Mouse (Mus musculus) midbrain, embryonic 11.5 days (tissue): ENCODE measurements around the gene B3gat2. TPM values are rescaled to one million over a fixed set of nuclear protein-coding genes. Genes with fewer than 3 reads are reported as not detected.
A peak's percentile ranks its signal among the peaks of the same experiment; 100 is the strongest.

Experiments
- ATAC-seq: fragments of 200-750 bp; cut with Nextera tagmentation; 2 replicates; pipeline ENCODE4 v1.8.0; 2017; ENCODE audit warnings: moderate TSS enrichment, moderate library complexity; ENCODE audit not compliant: low FRiP score
- DNase-seq: peaks from one replicate; pipeline ENCODE4 v3.0.0; 2015; ENCODE audit warnings: low spot score; ENCODE audit errors: missing footprints
- H3K27ac ChIP-seq: fragments of 300-500 bp; sonication (generic); 2 replicates; pipeline ENCODE4 v1.5.1; 2014; ENCODE audit warnings: low read depth, low read length
- H3K27me3 ChIP-seq: fragments of 300-500 bp; sonication (generic); 2 replicates; pipeline ENCODE4 v1.6.1; 2014; ENCODE audit warnings: mild to moderate bottlenecking, low read length, moderate library complexity, mixed read lengths; ENCODE audit not compliant: control insufficient read depth, insufficient read depth
- H3K36me3 ChIP-seq: fragments of 300-500 bp; sonication (generic); 2 replicates; pipeline ENCODE4 v1.6.1; 2014; ENCODE audit warnings: mild to moderate bottlenecking, low read length, moderate library complexity, mixed read lengths; ENCODE audit not compliant: control insufficient read depth, insufficient read depth
- H3K4me1 ChIP-seq: fragments of 300-500 bp; sonication (generic); 2 replicates; pipeline ENCODE4 v1.6.1; 2014; ENCODE audit warnings: low read length; ENCODE audit not compliant: control insufficient read depth, insufficient read depth
- H3K4me2 ChIP-seq: fragments of 300-500 bp; sonication (generic); 2 replicates; pipeline ENCODE4 v1.6.1; 2014; ENCODE audit warnings: mild to moderate bottlenecking, moderate library complexity
- H3K4me3 ChIP-seq: fragments of 300-500 bp; sonication (generic); 2 replicates; pipeline ENCODE4 v1.5.1; 2014; ENCODE audit warnings: low read depth, low read length
- H3K9ac ChIP-seq: fragments of 300-500 bp; sonication (generic); 2 replicates; pipeline ENCODE4 v1.6.1; 2014; ENCODE audit warnings: low read length
- H3K9me3 ChIP-seq: fragments of 300-500 bp; sonication (generic); 2 replicates; pipeline ENCODE4 v1.6.1; 2016; ENCODE audit warnings: low read length; ENCODE audit not compliant: control insufficient read depth
- WGBS: fragments of 180-500 bp; shearing (Covaris S2); extraction: QIAGEN DNeasy Blood & Tissue Kit; methylation state at CpG from one replicate; pipeline ENCODE4 v1.1.7; 2014; 5-methylcytosine and 5-hydroxymethylcytosine counted together
- polyA plus RNA-seq: library from polyadenylated mRNA; unstranded; fragments of >200 nt; fragmentation: Nextera tagmentation; extraction: Ambion mirVana; gene quantifications from 2 replicates; pipeline ENCODE4 v1.2.1, GENCODE M21; 2014

The B3gat2 gene
- polyA plus RNA-seq, 1 experiment from 2014 or later, result 1.8 TPM

- ATAC-seq, result no peak
- H3K27ac ChIP-seq, result no peak overlapping the region
- no peaks in the 10 kb centered on the region for H3K4me1 ChIP-seq
- H3K27me3 ChIP-seq, result peaks cover 1% of the 10 kb centered on the region; the same call in 1 of the 2 replicates
- no peaks in the 10 kb centered on the region for H3K9me3 ChIP-seq
- no peaks in the 10 kb centered on the region for H3K36me3 ChIP-seq
- WGBS, result 86% methylated on average over 1 of the region's 1 CpGs
- no peak for DNase-seq
- no peak overlapping the region for H3K4me2 ChIP-seq
- H3K9ac ChIP-seq, result no peak overlapping the region
- no peak overlapping the region for H3K4me3 ChIP-seq
Observed at GRCm38 (mm10) chr1:23754967-23755366, 6.6 kb upstream of the B3gat2 start.

GRCm38 (mm10) chr1:23762136-23762687 lies 659 bp downstream of the B3gat2 start:
- ATAC-seq, result peak; percentile 55
- Histone ChIP-seq H3K9me3 (no peaks in the 10 kb centered on the region), H3K27ac (no peak overlapping the region), H3K4me1 (0 out of 2 replicates have a peak, but pooled peaks cover 4% of the 10 kb centered on the region), H3K4me3 (peak overlapping the region; percentile 61), H3K27me3 (peaks cover 26% of the 10 kb centered on the region), H3K36me3 (no peaks in the 10 kb centered on the region), H3K9ac (peak overlapping the region; percentile 62), H3K4me2 (peak overlapping the region; percentile 96)
- peak; percentile 97 for DNase-seq
- under 1% methylated on average over 45 of the region's 45 CpGs for WGBS

GRCm38 (mm10) chr1:23762782-23763630 lies 1.5 kb downstream of the B3gat2 start:
- Histone ChIP-seq H3K27me3 (peaks cover 26% of the 10 kb centered on the region), H3K36me3 (no peaks in the 10 kb centered on the region), H3K4me3 (peak overlapping the region; percentile 61), H3K4me2 (peak overlapping the region; percentile 96), H3K9me3 (no peaks in the 10 kb centered on the region), H3K27ac (no peak overlapping the region), H3K9ac (peak overlapping the region; percentile 62), H3K4me1 (0 out of 2 replicates have a peak, but pooled peaks cover 4% of the 10 kb centered on the region)
- DNase-seq (peak; percentile 100), ATAC-seq (peak; percentile 92)
- WGBS, result under 1% methylated on average over 65 of the region's 65 CpGs

- 2% methylated on average over 7 of the region's 7 CpGs for WGBS
- H3K9ac ChIP-seq, result no peak overlapping the region
- no peak overlapping the region; the same call in 1 of the 2 replicates for H3K4me3 ChIP-seq
- 0 out of 2 replicates have a peak, but pooled peaks cover 4% of the 10 kb centered on the region for H3K4me1 ChIP-seq
- no peaks in the 10 kb centered on the region for H3K36me3 ChIP-seq
- ATAC-seq, result no peak
- peaks cover 26% of the 10 kb centered on the region for H3K27me3 ChIP-seq
- peak overlapping the region; percentile 96; the same call in 1 of the 2 replicates for H3K4me2 ChIP-seq
- DNase-seq, result no peak
- no peaks in the 10 kb centered on the region for H3K9me3 ChIP-seq
- H3K27ac ChIP-seq, result no peak overlapping the region
Observed at GRCm38 (mm10) chr1:23763726-23764125, 2.2 kb downstream of the B3gat2 start.

GRCm38 (mm10) chr1:23764710-23765109 lies 3.2 kb downstream of the B3gat2 start:
- no peak for DNase-seq
- H3K27me3 ChIP-seq, result peaks cover 26% of the 10 kb centered on the region
- no peaks in the 10 kb centered on the region for H3K36me3 ChIP-seq
- no peak overlapping the region for H3K9ac ChIP-seq
- 0 out of 2 replicates have a peak, but pooled peaks cover 4% of the 10 kb centered on the region for H3K4me1 ChIP-seq
- no peak overlapping the region for H3K27ac ChIP-seq
- no peaks in the 10 kb centered on the region for H3K9me3 ChIP-seq
- WGBS, result 78% methylated on average over 4 of the region's 4 CpGs
- no peak overlapping the region for H3K4me2 ChIP-seq
- ATAC-seq, result no peak
- no peak overlapping the region for H3K4me3 ChIP-seq

- Histone ChIP-seq H3K4me1 (no peaks in the 10 kb centered on the region), H3K27me3 (no peaks in the 10 kb centered on the region), H3K36me3 (no peaks in the 10 kb centered on the region), H3K4me2 (no peak overlapping the region), H3K9ac (no peak overlapping the region), H3K27ac (no peak overlapping the region), H3K9me3 (no peaks in the 10 kb centered on the region), H3K4me3 (no peak overlapping the region)
- ATAC-seq (no peak), DNase-seq (no peak)
- 70% methylated on average over 3 of the region's 3 CpGs for WGBS
Observed at GRCm38 (mm10) chr1:23773039-23773438, 11.5 kb downstream of the B3gat2 start.

- ATAC-seq, result peak; percentile 78
- Histone ChIP-seq H3K4me3 (no peak overlapping the region), H3K9ac (no peak overlapping the region), H3K9me3 (no peaks in the 10 kb centered on the region), H3K36me3 (no peaks in the 10 kb centered on the region), H3K4me2 (no peak overlapping the region), H3K27ac (no peak overlapping the region), H3K4me1 (no peaks in the 10 kb centered on the region), H3K27me3 (no peaks in the 10 kb centered on the region)
- 52% methylated on average over 11 of the region's 11 CpGs for whole genome bisulfite sequencing
- DNase-seq, result peak; percentile 97
Observed at GRCm38 (mm10) chr1:23792737-23793533, 31.4 kb downstream of the B3gat2 start.

GRCm38 (mm10) chr1:23798306-23798705 lies 36.8 kb downstream of the B3gat2 start:
- ATAC-seq, result no peak
- WGBS, result 86% methylated on average over 9 of the region's 9 CpGs

More at GRCm38 (mm10) chr1:23798306-23798705, 36.8 kb downstream of the B3gat2 start:
- Histone ChIP-seq H3K36me3 (no peaks in the 10 kb centered on the region), H3K4me1 (no peaks in the 10 kb centered on the region), H3K27me3 (no peaks in the 10 kb centered on the region), H3K4me2 (no peak overlapping the region), H3K9ac (no peak overlapping the region), H3K27ac (no peak overlapping the region), H3K9me3 (no peaks in the 10 kb centered on the region), H3K4me3 (no peak overlapping the region)
- DNase-seq, result no peak
